Mouse (Mus musculus) ES-E14 (cell line): ENCODE data around the gene Slc43a2.

Source experiments
- CHD2 ChIP-seq: IDR thresholded peaks from 2 replicates; pipeline ENCODE4 v1.6.1; 2014; ENCODE audit warnings: mild to moderate bottlenecking, low read depth, low read length, inconsistent platforms
- ZNF384 ChIP-seq: IDR thresholded peaks from 2 replicates; pipeline ENCODE4 v1.6.1; 2012; ENCODE audit warnings: low read depth, low read length, inconsistent platforms

DNA sequence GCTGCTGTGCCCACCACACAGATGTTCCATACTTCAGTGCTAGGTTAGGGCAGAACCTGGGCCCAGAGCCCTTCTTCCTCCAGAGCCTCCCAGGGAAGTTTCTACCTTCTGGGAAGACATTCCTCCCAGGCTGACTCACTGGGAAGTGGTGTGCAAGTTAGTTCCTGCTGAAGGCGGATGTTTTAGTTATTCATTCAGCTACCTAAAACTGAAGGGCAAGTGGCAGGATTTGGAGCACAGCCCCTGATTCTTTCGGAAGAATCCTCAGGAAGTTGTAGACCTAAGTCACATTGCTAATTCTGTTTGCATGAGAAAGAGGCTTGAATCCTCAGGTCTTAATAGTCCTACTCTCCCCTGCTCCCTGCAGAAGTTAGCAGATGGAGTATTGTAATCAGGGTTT, 89.9 kb downstream of the Slc43a2 start:
- peak; percentile 15; the same call in 1 of the 2 replicates for TF ChIP-seq CHD2
- no peak for TF ChIP-seq ZNF384
